Mouse (Mus musculus): Measurements from ENCODE around the gene Rsbn1l. TPM values are rescaled to one million over a fixed set of nuclear protein-coding genes. Genes with fewer than 3 reads are reported as not detected.

The Rsbn1l gene
- total RNA-seq (2021) = 10 to 100 TPM; 13.2 to 14.0 TPM

- intact Hi-C loops (cut with DNase I) = no loop called here
- no peak for DNase-seq (ENCODE audit: low spot score)
These were observed at the start of gene Rsbn1l for GRCm38 (mm10) chr5:20956298-20956697. Gene Rsbn1l, minus strand, starts transcription at chr5:20956398.

DNA sequence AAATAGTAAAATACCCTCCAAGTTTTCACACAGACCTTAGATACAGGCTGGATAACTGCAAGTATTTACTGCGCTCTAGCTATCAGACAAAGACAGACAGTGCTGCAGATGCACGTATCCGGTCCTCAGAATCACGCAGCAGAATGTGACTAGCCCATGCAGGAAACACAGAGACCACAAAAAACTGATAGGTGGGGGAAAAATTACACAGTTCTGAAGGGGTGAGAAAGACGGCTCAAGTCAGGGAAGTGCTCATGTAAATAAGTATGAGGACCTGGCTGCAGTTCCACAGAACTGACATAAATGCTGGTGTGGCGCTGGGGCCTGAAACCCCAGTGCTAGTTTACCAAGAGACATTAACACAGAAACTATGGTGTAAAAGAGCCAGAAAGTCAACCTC, 46.5 kb upstream of the Rsbn1l start:
- intact Hi-C loops (cut with DNase I) = no loop called here
- DNase-seq (ENCODE audit: low spot score) = no peak

- DNase-seq (ENCODE audit: low spot score) = no peak
- intact Hi-C loops (cut with DNase I) = no loop called here
These were observed 45.6 kb upstream of the Rsbn1l start for GRCm38 (mm10) chr5:21001622-21002315.

DNA sequence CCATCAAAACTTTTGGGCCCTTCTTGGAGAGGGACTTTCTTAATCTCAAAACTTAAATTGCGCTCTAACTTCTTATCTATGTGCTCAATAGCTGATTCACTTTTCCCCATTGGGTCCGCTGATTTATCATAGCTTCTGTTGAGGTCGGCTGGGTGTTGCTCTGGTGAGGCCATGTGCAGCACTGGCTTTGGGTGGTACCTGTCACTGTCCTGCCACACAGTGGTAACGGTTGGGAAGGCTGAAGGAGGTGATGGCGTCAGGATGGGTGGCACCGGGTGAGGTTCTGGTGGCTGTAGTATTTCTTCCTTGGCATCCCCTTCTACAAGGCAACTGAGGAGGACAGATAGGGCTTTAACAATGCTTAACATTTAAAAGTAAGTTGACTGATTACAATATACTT, 42.2 kb upstream of the Rsbn1l start:
- intact Hi-C loops (cut with DNase I) = no loop called here
- DNase-seq (ENCODE audit: low spot score) = no peak

GRCm38 (mm10) chr5:20997555-20997954, 41.4 kb upstream of the Rsbn1l start:
- no peak for DNase-seq (ENCODE audit: low spot score)
- intact Hi-C loops (cut with DNase I) = no loop called here

- DNase-seq (ENCODE audit: low spot score) = no peak
- intact Hi-C loops (cut with DNase I) = no loop called here
These were observed 34.0 kb upstream of the Rsbn1l start for GRCm38 (mm10) chr5:20990062-20990809.

- intact Hi-C loops (cut with DNase I) = no loop called here
- DNase-seq (ENCODE audit: low spot score) = no peak
These were observed 30.1 kb upstream of the Rsbn1l start for GRCm38 (mm10) chr5:20986271-20986670.

DNA sequence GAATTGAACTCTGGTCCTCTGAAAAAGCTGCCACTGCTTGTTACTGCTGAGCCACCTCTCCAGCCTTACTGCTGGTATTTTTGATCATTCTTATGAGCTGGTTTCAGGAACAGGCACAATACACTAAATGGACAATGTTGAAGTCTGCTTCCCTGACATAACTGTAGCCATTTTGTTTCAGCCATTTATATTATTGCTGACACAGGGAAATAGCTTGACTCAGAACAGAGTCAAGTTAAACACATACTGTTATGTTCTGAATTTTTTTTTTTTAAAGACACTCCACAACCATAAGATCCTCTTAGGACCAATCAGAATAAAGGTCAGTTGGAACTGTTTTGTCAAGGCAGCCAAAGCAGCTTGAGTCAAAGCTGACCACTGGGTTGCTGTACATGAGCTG, 27.3 kb upstream of the Rsbn1l start:
- DNase-seq (ENCODE audit: low spot score) = no peak
- intact Hi-C loops (cut with DNase I) = no loop called here

GRCm38 (mm10) chr5:20974690-20975089, 18.5 kb upstream of the Rsbn1l start:
- intact Hi-C loops (cut with DNase I) = no loop called here
- DNase-seq (ENCODE audit: low spot score) = no peak

- DNase-seq (ENCODE audit: low spot score) = no peak
- intact Hi-C loops (cut with DNase I) = no loop called here
These were observed 17.8 kb upstream of the Rsbn1l start for GRCm38 (mm10) chr5:20973999-20974398.

- DNase-seq (ENCODE audit: low spot score) = no peak
- intact Hi-C loops (cut with DNase I) = no loop called here
These were observed 16.9 kb upstream of the Rsbn1l start for GRCm38 (mm10) chr5:20973069-20973468.

GRCm38 (mm10) chr5:20968963-20969362, 12.8 kb upstream of the Rsbn1l start:
- DNase-seq (ENCODE audit: low spot score) = no peak
- intact Hi-C loops (cut with DNase I) = loop anchor here (1.0 to 10.0 kb wide), 2 partner anchors 55 to 164 kb away; no protein-coding TSS in a partner anchor

DNA sequence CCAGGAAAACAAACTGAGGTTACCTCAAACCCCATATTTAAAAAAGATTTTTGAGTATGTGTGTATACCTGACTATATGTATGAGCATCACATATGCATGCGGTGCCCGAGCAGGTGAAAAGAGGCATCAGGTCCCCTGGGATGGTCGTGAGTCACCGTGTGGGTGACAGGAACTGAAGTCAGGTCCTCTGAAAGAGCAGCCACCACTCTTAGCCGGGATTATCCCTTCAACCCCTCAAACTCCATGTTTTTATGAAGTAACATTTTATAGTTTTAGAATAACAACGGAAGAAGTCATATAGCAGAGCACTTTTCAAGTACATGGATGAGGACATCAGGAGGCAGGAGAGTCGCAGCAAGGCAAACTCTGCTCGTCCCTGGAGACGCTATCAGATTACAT, 12.3 kb upstream of the Rsbn1l start:
- DNase-seq (ENCODE audit: low spot score) = no peak
- intact Hi-C loops (cut with DNase I) = loop anchor here (10.0 kb wide), 1 partner anchor 164 kb away; no protein-coding TSS in a partner anchor

DNA sequence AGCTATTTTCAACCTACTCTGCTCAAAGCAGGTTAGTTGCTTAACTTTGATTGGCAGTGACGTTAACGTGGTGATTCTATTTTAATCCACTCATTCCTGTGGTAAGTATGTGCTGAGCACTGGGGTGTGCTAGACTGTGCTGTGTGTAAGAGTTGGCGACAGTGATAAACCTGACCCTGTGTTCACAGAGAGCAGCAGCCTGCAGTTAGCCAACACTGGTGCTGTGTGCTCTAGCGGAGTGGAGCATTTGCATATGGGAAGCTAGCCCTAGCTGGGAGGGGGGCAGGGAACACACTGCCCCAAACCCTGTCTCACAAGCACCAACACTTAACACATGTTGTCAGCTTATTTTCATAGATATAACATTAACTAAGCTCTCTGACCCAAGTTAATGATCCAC, 11.7 kb upstream of the Rsbn1l start:
- intact Hi-C loops (cut with DNase I) = loop anchor here (10.0 kb wide), 1 partner anchor 163 kb away; no protein-coding TSS in a partner anchor
- no peak for DNase-seq (ENCODE audit: low spot score)

DNA sequence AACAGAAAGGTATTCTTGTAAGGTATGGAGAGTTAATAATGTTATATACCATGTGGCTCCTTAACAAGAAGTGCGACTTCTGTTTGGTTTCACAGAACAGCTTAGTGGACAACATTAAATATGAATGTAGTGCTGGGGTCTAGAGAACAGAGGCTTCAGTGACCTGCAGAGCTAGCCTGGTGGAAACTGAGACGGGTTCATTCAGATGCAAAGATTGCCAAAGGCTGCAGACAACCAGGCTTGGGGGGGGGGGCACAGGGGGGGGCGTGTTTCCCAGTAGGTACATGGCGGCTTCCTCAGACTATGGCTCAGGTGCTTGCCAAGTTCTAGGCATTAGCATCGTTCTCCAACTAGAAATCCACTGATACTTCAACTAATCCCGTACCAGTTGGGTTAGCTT, 8.2 kb upstream of the Rsbn1l start:
- intact Hi-C loops (cut with DNase I) = loop anchor here (10.0 kb wide), 1 partner anchor 160 kb away; no protein-coding TSS in a partner anchor
- DNase-seq (ENCODE audit: low spot score) = no peak

- intact Hi-C loops (cut with DNase I) = loop anchor here (10.0 kb wide), 1 partner anchor 158 kb away; no protein-coding TSS in a partner anchor
- no peak for DNase-seq (ENCODE audit: low spot score)
These were observed 7.1 kb upstream of the Rsbn1l start for GRCm38 (mm10) chr5:20963295-20963694.

DNA sequence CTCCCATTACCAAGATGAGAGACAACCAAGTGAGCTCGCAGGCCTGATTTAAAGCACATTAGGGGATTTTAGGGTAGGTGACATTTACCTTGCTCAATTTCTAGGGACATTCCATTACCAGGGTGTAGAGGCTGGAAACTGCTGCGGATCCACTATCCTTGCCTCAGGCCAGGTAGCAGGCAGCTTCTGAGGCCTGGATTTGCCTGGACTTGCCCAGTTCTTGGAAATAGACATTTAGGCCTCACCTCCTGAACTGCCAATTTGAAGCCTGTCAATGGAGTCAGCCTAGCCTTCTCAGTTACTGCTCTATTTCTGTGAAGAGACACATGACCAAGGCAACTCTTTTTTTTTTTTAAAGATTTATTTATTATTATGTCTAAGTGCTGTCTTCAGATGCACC, 4.7 kb upstream of the Rsbn1l start:
- DNase-seq (ENCODE audit: low spot score) = no peak
- intact Hi-C loops (cut with DNase I) = loop anchor here (10.0 kb wide), 1 partner anchor 156 kb away; no protein-coding TSS in a partner anchor

- intact Hi-C loops (cut with DNase I) = no loop called here
- no peak for DNase-seq (ENCODE audit: low spot score)
These were observed 923 bp downstream of the Rsbn1l start for GRCm38 (mm10) chr5:20955114-20955835.

DNA sequence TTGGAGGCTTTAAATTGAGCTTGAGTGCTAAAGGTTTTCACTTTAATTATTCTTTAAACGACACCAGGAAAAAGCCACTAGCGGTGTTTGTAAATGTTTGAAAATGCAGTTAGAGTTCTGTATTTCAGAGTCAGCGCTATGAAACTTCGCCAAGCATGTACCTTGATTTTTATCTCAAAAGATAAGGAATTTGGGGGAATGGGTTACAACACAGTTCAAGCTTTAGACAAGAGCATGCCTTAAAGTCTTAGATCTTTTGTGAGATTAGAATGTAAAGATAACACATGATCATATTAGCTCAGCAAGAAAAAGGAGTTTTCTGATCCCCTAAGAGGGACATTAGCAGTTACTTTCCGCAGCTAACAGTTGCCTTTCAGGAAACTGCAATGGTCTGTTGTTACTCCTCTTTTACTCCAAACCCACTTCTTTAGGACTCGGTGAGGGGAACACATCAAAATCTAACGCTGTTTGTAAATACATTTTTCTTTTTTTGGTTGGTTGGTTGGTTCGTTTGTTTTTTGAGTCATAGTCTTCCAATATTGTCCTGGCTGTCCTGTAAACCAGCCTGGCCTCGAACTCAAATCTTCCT, 3.8 kb downstream of the Rsbn1l start:
- no peak for DNase-seq (ENCODE audit: low spot score)
- intact Hi-C loops (cut with DNase I) = loop anchor here (5.0 kb wide), 3 partner anchors 35 to 105 kb away; partner anchors contain the start of genes Phtf2, Ptpn12 and Tmem60

All from heart, postnatal 25 days (tissue).